Mouse (Mus musculus) ES-E14 (cell line): Measurements from ENCODE around the gene Pold3. TPM values are rescaled to one million over a fixed set of nuclear protein-coding genes. Genes with fewer than 3 reads are reported as not detected.
A peak's percentile ranks its signal among the peaks of the same experiment; 100 is the strongest.

Source experiments
- DNase-seq: peaks from one replicate; pipeline ENCODE4 v3.0.0-alpha.2; 2013; ENCODE audit warnings: low read depth, low spot score
- H3K27ac ChIP-seq: 2 replicates; pipeline ENCODE4 v1.5.1; 2012; ENCODE audit warnings: low read depth, mild to moderate bottlenecking, low read length, moderate library complexity, mixed read lengths; ENCODE audit not compliant: poor library complexity, insufficient read depth, severe bottlenecking
- H3K36me3 ChIP-seq: 2 replicates; pipeline ENCODE4 v1.6.1; 2012; ENCODE audit warnings: mild to moderate bottlenecking, low read length, moderate library complexity, mixed read lengths; ENCODE audit not compliant: control insufficient read depth, poor library complexity, insufficient read depth, severe bottlenecking
- H3K4me1 ChIP-seq, 2 experiments: fragments of 150-350 bp in 1 of 2; sonication (generic) in 1 of 2; 2 replicates each; pipeline ENCODE4 v1.6.1; 2012; ENCODE audit warnings: low read length in 2 of 2, mild to moderate bottlenecking in 1 of 2, mixed read lengths in 1 of 2; ENCODE audit not compliant: control insufficient read depth in 2 of 2, insufficient read depth in 2 of 2, poor library complexity in 1 of 2
- H3K4me3 ChIP-seq, 2 experiments: fragments of 150-350 bp in 1 of 2; sonication (generic) in 1 of 2; 2 replicates each; pipeline ENCODE4 v1.5.1; 2012; ENCODE audit warnings: low read length in 2 of 2, low read depth in 1 of 2, mild to moderate bottlenecking in 1 of 2, mixed read lengths in 1 of 2; ENCODE audit not compliant: insufficient read depth in 1 of 2, poor library complexity in 1 of 2, severe bottlenecking in 1 of 2
- H3K9ac ChIP-seq: 2 replicates; pipeline ENCODE4 v1.6.1; 2012; ENCODE audit warnings: low read depth, mild to moderate bottlenecking, low read length, mixed read lengths; ENCODE audit not compliant: poor library complexity, insufficient read depth, severe bottlenecking
- H3K9me3 ChIP-seq: fragments of 150-350 bp; sonication (generic); 2 replicates; pipeline ENCODE4 v1.6.1; 2012; ENCODE audit warnings: low read depth, mild to moderate bottlenecking, low read length; ENCODE audit not compliant: control insufficient read depth, insufficient read depth
- CHD2 ChIP-seq: IDR thresholded peaks from 2 replicates; pipeline ENCODE4 v1.6.1; 2014; ENCODE audit warnings: mild to moderate bottlenecking, low read depth, low read length, inconsistent platforms
- HCFC1 ChIP-seq: IDR thresholded peaks from 2 replicates; pipeline ENCODE4 v1.6.1; 2012; ENCODE audit warnings: low read length, inconsistent platforms, borderline replicate concordance; ENCODE audit not compliant: insufficient read depth
- MAFK ChIP-seq: IDR thresholded peaks from 2 replicates; pipeline ENCODE4 v1.6.1; 2014; ENCODE audit warnings: mild to moderate bottlenecking, low read depth, low read length, inconsistent platforms; ENCODE audit not compliant: insufficient read depth
- ZC3H11A ChIP-seq: IDR thresholded peaks from 2 replicates; pipeline ENCODE4 v1.6.1; 2012; ENCODE audit warnings: low read depth, mild to moderate bottlenecking, inconsistent platforms, low read length, borderline replicate concordance
- ZNF384 ChIP-seq: IDR thresholded peaks from 2 replicates; pipeline ENCODE4 v1.6.1; 2012; ENCODE audit warnings: low read depth, low read length, inconsistent platforms
- in situ Hi-C, 2 experiments: fragments of 600-800 bp; cut with MboI; formaldehyde crosslinking; loops; one replicate each; pipeline ENCODE4 v1.15.1; 2025; ENCODE audit warnings: low sequenced_read_pairs in 2 of 2, inconsistent platforms in 1 of 2; ENCODE audit not compliant: unreplicated experiment in 2 of 2
- total RNA-seq: library from RNA; depleted of rRNA; stranded (reverse); fragments of 300-350 nt; gene quantifications from 2 replicates; pipeline ENCODE4 v1.2.3, GENCODE M21; 2012; rRNA removed

Gene Pold3
- total RNA-seq, result 42.5 and 51.4 TPM in 2 replicates

DNA sequence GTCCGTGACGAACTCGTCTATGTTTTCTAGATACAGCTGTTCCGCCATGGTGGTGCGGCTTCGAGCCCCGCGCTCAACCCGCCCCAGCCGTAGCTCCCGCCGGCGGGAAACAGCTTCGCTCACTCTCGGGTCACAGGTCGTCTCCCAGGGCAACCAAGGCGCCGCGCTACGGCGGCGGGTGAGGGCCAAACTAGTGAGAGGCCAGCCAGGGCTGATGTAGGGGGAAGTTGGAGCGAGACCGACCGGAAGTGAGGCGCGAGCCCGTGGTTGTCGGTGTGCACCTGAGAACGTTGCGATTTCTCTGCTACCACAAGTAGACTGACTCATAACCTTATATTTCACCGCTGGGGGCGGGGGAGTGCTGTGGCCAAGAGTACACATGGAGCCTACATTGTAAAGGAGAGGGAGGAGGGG is at the start of gene Pold3:
Pold3 (minus strand) TSS at position 190 of the 414 bp plus-strand sequence.
- H3K9ac ChIP-seq, result peak within 1 kb of the TSS; percentile 98
- H3K27ac ChIP-seq, result peak within 1 kb of the TSS; percentile 90
- H3K4me1 ChIP-seq, result peaks cover 4 to 5% of the 10 kb centered on the region in 2 experiments; a peak in 2 of 4 replicates
- TF ChIP-seq MAFK (0 out of 2 replicates have a peak, but pooled peaks have one; percentile 13), HCFC1 (peak; percentile 86), ZNF384 (no peak), ZC3H11A (no peak), CHD2 (peak; percentile 53; the same call in 1 of the 2 replicates)
- H3K4me3 ChIP-seq, result peak within 1 kb of the TSS; percentile 82 to 97
- in situ Hi-C loops, result no loop called here
- H3K9me3 ChIP-seq, result no peaks in the 10 kb centered on the region
- peak; percentile 96 for DNase-seq
- peaks cover 2% of the 10 kb centered on the region; the same call in 1 of the 2 replicates for H3K36me3 ChIP-seq

- Histone ChIP-seq H3K9me3 (no peaks in the 10 kb centered on the region), H3K4me1 (no peaks in the 10 kb centered on the region), H3K36me3 (no peaks in the 10 kb centered on the region), H3K9ac (no peak overlapping the region), H3K4me3 (no peak overlapping the region), H3K27ac (no peak overlapping the region)
- in situ Hi-C loops, result no loop called here
- no peak for TF ChIP-seq HCFC1
- no peak for TF ChIP-seq ZNF384
- no peak for TF ChIP-seq MAFK
- no peak for TF ChIP-seq ZC3H11A
- no peak for TF ChIP-seq CHD2
- DNase-seq, result no peak
Measured at GRCm38 (mm10) chr7:100170756-100171155, 49.4 kb upstream of the Pold3 start.

GRCm38 (mm10) chr7:100168654-100169053 is 47.3 kb upstream of the Pold3 start:
- DNase-seq, result no peak
- Histone ChIP-seq H3K4me1 (no peaks in the 10 kb centered on the region), H3K4me3 (no peak overlapping the region), H3K27ac (no peak overlapping the region), H3K9me3 (no peaks in the 10 kb centered on the region), H3K36me3 (no peaks in the 10 kb centered on the region), H3K9ac (no peak overlapping the region)
- TF ChIP-seq ZC3H11A (no peak), HCFC1 (no peak), ZNF384 (no peak), CHD2 (no peak), MAFK (no peak)
- in situ Hi-C loops, result no loop called here

GRCm38 (mm10) chr7:100163506-100163905 is 42.1 kb upstream of the Pold3 start:
- no peak for DNase-seq

DNA sequence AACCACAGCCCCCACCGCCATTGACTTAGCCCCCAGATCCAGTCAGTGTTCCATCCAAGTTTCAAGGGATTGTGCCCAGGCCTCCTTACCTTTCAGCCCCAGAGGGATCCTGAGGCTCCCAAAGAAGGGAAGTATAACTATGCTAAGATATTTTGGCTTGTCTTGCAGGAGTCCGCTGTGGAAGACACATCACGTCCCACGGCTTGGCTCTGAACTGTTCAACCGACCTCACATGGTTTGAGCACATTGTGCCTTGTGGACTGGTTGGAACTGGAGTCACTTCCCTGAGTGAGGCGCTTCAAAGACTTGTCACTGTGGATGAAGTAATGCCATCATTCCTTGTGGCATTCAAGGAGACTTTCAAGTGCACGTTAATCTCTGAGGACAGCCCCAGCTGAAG is 38.6 kb upstream of the Pold3 start:
- DNase-seq, result no peak
- Histone ChIP-seq H3K27ac (no peak overlapping the region), H3K4me3 (peak overlapping the region; percentile 86 to 91), H3K4me1 (no peaks in the 10 kb centered on the region; a peak in 1 of 4 replicates), H3K9me3 (no peaks in the 10 kb centered on the region), H3K9ac (peak overlapping the region; percentile 19; the same call in 1 of the 2 replicates), H3K36me3 (no peaks in the 10 kb centered on the region)
- in situ Hi-C loops, result no loop called here
- TF ChIP-seq ZC3H11A (no peak), ZNF384 (no peak), CHD2 (no peak), HCFC1 (no peak), MAFK (no peak)

More at GRCm38 (mm10) chr7:100163506-100163905, 42.1 kb upstream of the Pold3 start:
- Histone ChIP-seq H3K9me3 (no peaks in the 10 kb centered on the region), H3K27ac (no peak overlapping the region), H3K4me3 (no peak overlapping the region), H3K36me3 (no peaks in the 10 kb centered on the region), H3K4me1 (no peaks in the 10 kb centered on the region; a peak in 1 of 4 replicates), H3K9ac (no peak overlapping the region)
- in situ Hi-C loops, result no loop called here
- TF ChIP-seq ZNF384, result no peak
- TF ChIP-seq ZC3H11A, result no peak
